Mouse (Mus musculus): ENCODE data around the gene Ints1. TPM values are rescaled to one million over a fixed set of nuclear protein-coding genes. Genes with fewer than 3 reads are reported as not detected.

The Ints1 gene
- polyA plus RNA-seq, 1 experiment from 2014 or later: 33.2 TPM

GRCm38 (mm10) chr5:139803601-139804102 lies 28.2 kb upstream of the Ints1 start:
- H3K9me3 ChIP-seq (replicated peaks; ENCODE audit: control insufficient read depth, low read length, poor library complexity, severe bottlenecking): no peaks in the 10 kb centered on the region
- H3K9ac ChIP-seq (ENCODE audit: low read depth, low read length): no peak overlapping the region
- H3K4me1 ChIP-seq (ENCODE audit: control insufficient read depth, insufficient read depth, low read length): peaks cover 9% of the 10 kb centered on the region
- no peak overlapping the region for H3K27ac ChIP-seq (ENCODE audit: low read length)
- no peak overlapping the region for H3K4me3 ChIP-seq (ENCODE audit: low read depth, low read length)
- peaks cover 8% of the 10 kb centered on the region; the same call in 1 of the 2 replicates for H3K36me3 ChIP-seq (ENCODE audit: control insufficient read depth, insufficient read depth, low read length)
- WGBS: 8% methylated on average over 12 of the region's 12 CpGs
- peak overlapping the region; percentile 12; the same call in 1 of the 2 replicates for H3K4me2 ChIP-seq (ENCODE audit: low read length)
- H3K27me3 ChIP-seq (ENCODE audit: control insufficient read depth, insufficient read depth, low read depth, low read length): no peaks in the 10 kb centered on the region
- ATAC-seq: no peak; the same call in 1 of the 2 replicates

- Histone ChIP-seq H3K9ac (ENCODE audit: low read depth, low read length) (no peak overlapping the region), H3K4me2 (ENCODE audit: low read length) (no peak overlapping the region), H3K4me1 (ENCODE audit: control insufficient read depth, insufficient read depth, low read length) (peaks cover 14% of the 10 kb centered on the region), H3K36me3 (ENCODE audit: control insufficient read depth, insufficient read depth, low read length) (peaks cover 8% of the 10 kb centered on the region; the same call in 1 of the 2 replicates), H3K4me3 (ENCODE audit: low read depth, low read length) (no peak overlapping the region), H3K27ac (ENCODE audit: low read length) (no peak overlapping the region), H3K27me3 (ENCODE audit: control insufficient read depth, insufficient read depth, low read depth, low read length) (no peaks in the 10 kb centered on the region), H3K9me3 (replicated peaks; ENCODE audit: control insufficient read depth, low read length, poor library complexity, severe bottlenecking) (no peaks in the 10 kb centered on the region)
- no peak for ATAC-seq
- WGBS: 78% methylated on average over 8 of the region's 8 CpGs
These were observed 27.7 kb upstream of the Ints1 start for GRCm38 (mm10) chr5:139803165-139803564.

GRCm38 (mm10) chr5:139801880-139802279 lies 26.4 kb upstream of the Ints1 start:
- H3K36me3 ChIP-seq (ENCODE audit: control insufficient read depth, insufficient read depth, low read length): peaks cover 8% of the 10 kb centered on the region; the same call in 1 of the 2 replicates
- no peak overlapping the region for H3K4me2 ChIP-seq (ENCODE audit: low read length)
- ATAC-seq: no peak
- WGBS: 90% methylated on average over 10 of the region's 10 CpGs
- H3K27me3 ChIP-seq (ENCODE audit: control insufficient read depth, insufficient read depth, low read depth, low read length): no peaks in the 10 kb centered on the region
- H3K27ac ChIP-seq (ENCODE audit: low read length): no peak overlapping the region
- no peak overlapping the region for H3K9ac ChIP-seq (ENCODE audit: low read depth, low read length)
- H3K4me1 ChIP-seq (ENCODE audit: control insufficient read depth, insufficient read depth, low read length): peaks cover 27% of the 10 kb centered on the region
- no peak overlapping the region for H3K4me3 ChIP-seq (ENCODE audit: low read depth, low read length)
- no peaks in the 10 kb centered on the region for H3K9me3 ChIP-seq (replicated peaks; ENCODE audit: control insufficient read depth, low read length, poor library complexity, severe bottlenecking)

- Histone ChIP-seq H3K4me1 (ENCODE audit: control insufficient read depth, insufficient read depth, low read length) (peaks cover 31% of the 10 kb centered on the region), H3K4me3 (ENCODE audit: low read depth, low read length) (no peak overlapping the region), H3K27me3 (ENCODE audit: control insufficient read depth, insufficient read depth, low read depth, low read length) (no peaks in the 10 kb centered on the region), H3K9ac (ENCODE audit: low read depth, low read length) (no peak overlapping the region), H3K27ac (ENCODE audit: low read length) (no peak overlapping the region), H3K36me3 (ENCODE audit: control insufficient read depth, insufficient read depth, low read length) (peaks cover 8% of the 10 kb centered on the region; the same call in 1 of the 2 replicates), H3K9me3 (replicated peaks; ENCODE audit: control insufficient read depth, low read length, poor library complexity, severe bottlenecking) (no peaks in the 10 kb centered on the region), H3K4me2 (ENCODE audit: low read length) (no peak overlapping the region)
- WGBS: 95% methylated on average over 8 of the region's 8 CpGs
- ATAC-seq: no peak
These were observed 25.8 kb upstream of the Ints1 start for GRCm38 (mm10) chr5:139801231-139801630.

GRCm38 (mm10) chr5:139799801-139800590 lies 24.5 kb upstream of the Ints1 start:
- no peak overlapping the region for H3K4me3 ChIP-seq (ENCODE audit: low read depth, low read length)
- H3K9me3 ChIP-seq (replicated peaks; ENCODE audit: control insufficient read depth, low read length, poor library complexity, severe bottlenecking): no peaks in the 10 kb centered on the region
- peaks cover 8% of the 10 kb centered on the region; the same call in 1 of the 2 replicates for H3K36me3 ChIP-seq (ENCODE audit: control insufficient read depth, insufficient read depth, low read length)
- 90% methylated on average over 33 of the region's 33 CpGs for WGBS
- no peak overlapping the region for H3K27ac ChIP-seq (ENCODE audit: low read length)
- no peak overlapping the region for H3K4me2 ChIP-seq (ENCODE audit: low read length)
- no peaks in the 10 kb centered on the region for H3K27me3 ChIP-seq (ENCODE audit: control insufficient read depth, insufficient read depth, low read depth, low read length)
- H3K4me1 ChIP-seq (ENCODE audit: control insufficient read depth, insufficient read depth, low read length): peaks cover 31% of the 10 kb centered on the region
- H3K9ac ChIP-seq (ENCODE audit: low read depth, low read length): no peak overlapping the region
- ATAC-seq: no peak

GRCm38 (mm10) chr5:139799041-139799440 lies 23.6 kb upstream of the Ints1 start:
- 0 out of 2 replicates have a peak overlapping the region, but pooled peaks have one; percentile 14 for H3K9ac ChIP-seq (ENCODE audit: low read depth, low read length)

GRCm38 (mm10) chr5:139798168-139798900 lies 22.9 kb upstream of the Ints1 start:
- Histone ChIP-seq H3K36me3 (ENCODE audit: control insufficient read depth, insufficient read depth, low read length) (peaks cover 8% of the 10 kb centered on the region; the same call in 1 of the 2 replicates), H3K9me3 (replicated peaks; ENCODE audit: control insufficient read depth, low read length, poor library complexity, severe bottlenecking) (no peaks in the 10 kb centered on the region), H3K27me3 (ENCODE audit: control insufficient read depth, insufficient read depth, low read depth, low read length) (no peaks in the 10 kb centered on the region), H3K4me2 (ENCODE audit: low read length) (peak overlapping the region; percentile 84), H3K4me3 (ENCODE audit: low read depth, low read length) (peak overlapping the region; percentile 44), H3K9ac (ENCODE audit: low read depth, low read length) (peak overlapping the region; percentile 79), H3K27ac (ENCODE audit: low read length) (peak overlapping the region; percentile 95), H3K4me1 (ENCODE audit: control insufficient read depth, insufficient read depth, low read length) (peaks cover 31% of the 10 kb centered on the region)
- peak; percentile 59 for ATAC-seq
- 27% methylated on average over 11 of the region's 12 CpGs for WGBS

More at GRCm38 (mm10) chr5:139799041-139799440, 23.6 kb upstream of the Ints1 start:
- Histone ChIP-seq H3K9me3 (replicated peaks; ENCODE audit: control insufficient read depth, low read length, poor library complexity, severe bottlenecking) (no peaks in the 10 kb centered on the region), H3K4me1 (ENCODE audit: control insufficient read depth, insufficient read depth, low read length) (peaks cover 31% of the 10 kb centered on the region), H3K4me3 (ENCODE audit: low read depth, low read length) (peak overlapping the region; percentile 44; the same call in 1 of the 2 replicates), H3K27ac (ENCODE audit: low read length) (peak overlapping the region; percentile 95), H3K4me2 (ENCODE audit: low read length) (peak overlapping the region; percentile 84), H3K36me3 (ENCODE audit: control insufficient read depth, insufficient read depth, low read length) (peaks cover 8% of the 10 kb centered on the region; the same call in 1 of the 2 replicates), H3K27me3 (ENCODE audit: control insufficient read depth, insufficient read depth, low read depth, low read length) (no peaks in the 10 kb centered on the region)
- WGBS: 91% methylated on average over 8 of the region's 9 CpGs
- ATAC-seq: no peak

GRCm38 (mm10) chr5:139797473-139798167 lies 22.1 kb upstream of the Ints1 start:
- H3K36me3 ChIP-seq (ENCODE audit: control insufficient read depth, insufficient read depth, low read length): peaks cover 8% of the 10 kb centered on the region; the same call in 1 of the 2 replicates
- 11% methylated on average over 11 of the region's 11 CpGs for WGBS
- H3K4me3 ChIP-seq (ENCODE audit: low read depth, low read length): peak overlapping the region; percentile 44
- H3K4me1 ChIP-seq (ENCODE audit: control insufficient read depth, insufficient read depth, low read length): peaks cover 36% of the 10 kb centered on the region
- peak overlapping the region; percentile 95 for H3K27ac ChIP-seq (ENCODE audit: low read length)
- H3K9ac ChIP-seq (ENCODE audit: low read depth, low read length): peak overlapping the region; percentile 79
- peak overlapping the region; percentile 84 for H3K4me2 ChIP-seq (ENCODE audit: low read length)
- H3K27me3 ChIP-seq (ENCODE audit: control insufficient read depth, insufficient read depth, low read depth, low read length): no peaks in the 10 kb centered on the region
- peak; percentile 88 for ATAC-seq
- H3K9me3 ChIP-seq (replicated peaks; ENCODE audit: control insufficient read depth, low read length, poor library complexity, severe bottlenecking): no peaks in the 10 kb centered on the region

Measured in midbrain, embryonic 16.5 days (tissue).